ENCODE assay signal across 18 mouse cellular contexts in genomic region chr1:180251176-180252048, GRCm38 (mm10). TPM values are rescaled to one million over a fixed set of nuclear protein-coding genes. Genes with fewer than 3 reads are reported as not detected.
DNase-seq lines count a peak whose midpoint lies in the region; ATAC-seq and TF ChIP-seq lines count a peak whose summit lies in the region.
"Had no signal": no experiment of that assay in that cellular context is flagged by ENCODE, and none has a peak within 500 bp of the region (broad histone marks: within the 10 kb centered on the region; RNA-seq: fewer than 3 reads in every experiment).

No protein-coding gene starts in this region.

- intact Hi-C loops in heart, postnatal 10 days (cut with DNase I): no loop called here

- DNase-seq in heart, embryonic 10.5 days (ENCODE audit: low spot score): no peak
- DNase-seq in heart, postnatal 10 days: no peak
- DNase-seq in B cell, adult 2 months: peak; percentile 61 to 65
- no peak for DNase-seq in right cerebral cortex, adult 18-20 months
- no peak for DNase-seq in cerebellum, adult 18-20 months
- no peak for DNase-seq in urinary bladder, postnatal 10 days (ENCODE audit: low spot score)
- DNase-seq: adrenal gland, postnatal 14 days; cerebellum, postnatal 36 days; kidney, postnatal 36 days; lung, postnatal 10 days; thymus, postnatal 36 days had no signal

- H3K36me3 ChIP-seq in heart, embryonic 10.5 days: no peaks in the 10 kb centered on the region
- no peaks in the 10 kb centered on the region for H3K36me3 ChIP-seq in liver, embryonic 15.5 days (replicated peaks)
- H3K36me3 ChIP-seq: embryonic facial prominence, embryonic 13.5 days; limb, embryonic 12.5 days; neural tube, embryonic 13.5 days had no signal

- TF ChIP-seq CTCF in bone marrow, adult 2 months (IDR thresholded peaks at IDR 0.05; ENCODE audit: control insufficient read depth, insufficient read depth, low read length): no peak

- ATAC-seq in liver, embryonic 15.5 days (ENCODE audit: insufficient read depth): no peak
- ATAC-seq: forebrain, embryonic 13.5 days; intestine, embryonic 16.5 days had no signal

- no peak for TF ChIP-seq POLR2A in bone marrow, adult 2 months (IDR thresholded peaks at IDR 0.05; ENCODE audit: borderline replicate concordance, control insufficient read depth, low read depth, low read length)

- H3K27me3 ChIP-seq in heart, embryonic 10.5 days (ENCODE audit: insufficient read depth, poor library complexity, severe bottlenecking): peaks cover 11% of the 10 kb centered on the region; the same call in 1 of the 2 replicates
- H3K27me3 ChIP-seq in liver, embryonic 15.5 days: no peaks in the 10 kb centered on the region

- peak overlapping the region; percentile 44; the same call in 1 of the 2 replicates for H3K27ac ChIP-seq in heart, embryonic 10.5 days
- H3K27ac ChIP-seq in bone marrow, adult 2 months (ENCODE audit: control insufficient read depth, insufficient read depth, low read depth, low read length, poor library complexity): peak overlapping the region; percentile 25; the same call in 1 of the 2 replicates
- H3K27ac ChIP-seq in liver, embryonic 15.5 days (replicated peaks): peak overlapping the region; percentile 20; the same call in 1 of the 2 replicates
- H3K27ac ChIP-seq: embryonic facial prominence, embryonic 13.5 days; forebrain, embryonic 13.5 days; limb, embryonic 12.5 days; neural tube, embryonic 13.5 days had no signal

- no peak overlapping the region for H3K9ac ChIP-seq in liver, embryonic 15.5 days
- H3K9ac ChIP-seq: embryonic facial prominence, embryonic 13.5 days; forebrain, embryonic 13.5 days; limb, embryonic 12.5 days; neural tube, embryonic 13.5 days had no signal

- H3K4me3 ChIP-seq in heart, embryonic 10.5 days: no peak overlapping the region
- no peak overlapping the region for H3K4me3 ChIP-seq in bone marrow, adult 2 months (replicated peaks; ENCODE audit: control insufficient read depth, low read depth, low read length)
- H3K4me3 ChIP-seq in liver, embryonic 15.5 days (replicated peaks): no peak overlapping the region
- H3K4me3 ChIP-seq: embryonic facial prominence, embryonic 13.5 days; forebrain, embryonic 13.5 days; limb, embryonic 12.5 days; neural tube, embryonic 13.5 days had no signal

- H3K4me1 ChIP-seq in heart, embryonic 10.5 days: peaks cover 65% of the 10 kb centered on the region
- peaks cover 8% of the 10 kb centered on the region for H3K4me1 ChIP-seq in bone marrow, adult 2 months (ENCODE audit: control insufficient read depth, insufficient read depth, low read length)
- H3K4me1 ChIP-seq in liver, embryonic 15.5 days (replicated peaks): peaks cover 91% of the 10 kb centered on the region

- H3K9me3 ChIP-seq in heart, embryonic 10.5 days: no peaks in the 10 kb centered on the region
- H3K9me3 ChIP-seq in liver, embryonic 15.5 days (replicated peaks): no peaks in the 10 kb centered on the region
- H3K9me3 ChIP-seq: embryonic facial prominence, embryonic 13.5 days; forebrain, embryonic 13.5 days; limb, embryonic 12.5 days; neural tube, embryonic 13.5 days had no signal

- no peak overlapping the region for H3K4me2 ChIP-seq in liver, embryonic 15.5 days
- H3K4me2 ChIP-seq: embryonic facial prominence, embryonic 13.5 days; forebrain, embryonic 13.5 days; limb, embryonic 12.5 days; neural tube, embryonic 13.5 days had no signal

- 44% methylated on average over 10 of the region's 10 CpGs for WGBS in heart, embryonic 10.5 days
- WGBS in bone marrow, adult 2 months: 62% methylated on average over 10 of the region's 10 CpGs
- WGBS in liver, embryonic 15.5 days (ENCODE audit: insufficient replicate concordance): 48% methylated on average over 10 of the region's 10 CpGs

RNA-seq across cellular contexts. Expression of gene Psen2, which starts 11.8 kb away (rescaled TPM):
- polyA plus RNA-seq in heart, embryonic 10.5 days (2016; fragmentation: Nextera tagmentation; extraction: Ambion mirVana): 15.6 and 16.4 TPM in 2 replicates
- 10 to 100 TPM; 13.5 to 15.3 TPM for total RNA-seq in heart, postnatal 10 days (2021)
- polyA plus RNA-seq in bone marrow, adult 2 months (2011; ENCODE audit: insufficient read depth, insufficient read length, low replicate concordance, missing spikeins): 43.0 and 58.1 TPM in 2 replicates
- polyA plus RNA-seq in liver, embryonic 15.5 days (2015; fragmentation: Nextera tagmentation; extraction: Ambion mirVana): 27.0 and 30.6 TPM in 2 replicates

RNA-seq across cellular contexts. Expression of gene Coq8a, which starts 52.0 kb away (rescaled TPM):
- polyA plus RNA-seq in heart, embryonic 10.5 days (2016; fragmentation: Nextera tagmentation; extraction: Ambion mirVana): 4.0 and 8.2 TPM in 2 replicates
- total RNA-seq in heart, postnatal 10 days (2021): 100 to 1,000 TPM; 568 to 689 TPM
- 7.7 and 8.2 TPM in 2 replicates for polyA plus RNA-seq in bone marrow, adult 2 months (2011; ENCODE audit: insufficient read depth, insufficient read length, low replicate concordance, missing spikeins)
- polyA plus RNA-seq in liver, embryonic 15.5 days (2015; fragmentation: Nextera tagmentation; extraction: Ambion mirVana): 25.3 and 27.0 TPM in 2 replicates

Comparison
In these comparisons a context has a peak if more than half of its experiments do, and no peak if none do; other contexts are left out.
1. DNase-seq: peak in B cell, adult 2 months (2 of 2); none in heart, embryonic 10.5 days (single experiment), heart, postnatal 10 days (0 of 2), right cerebral cortex, adult 18-20 months (single experiment), cerebellum, adult 18-20 months (0 of 2) and urinary bladder, postnatal 10 days (single experiment).
2. Peak in every context shown above with its lines, with median percentiles within 50 percentile points of each other: H3K27ac ChIP-seq.